11 mouse cellular contexts compared by ENCODE assay signal in the genomic region with DNA sequence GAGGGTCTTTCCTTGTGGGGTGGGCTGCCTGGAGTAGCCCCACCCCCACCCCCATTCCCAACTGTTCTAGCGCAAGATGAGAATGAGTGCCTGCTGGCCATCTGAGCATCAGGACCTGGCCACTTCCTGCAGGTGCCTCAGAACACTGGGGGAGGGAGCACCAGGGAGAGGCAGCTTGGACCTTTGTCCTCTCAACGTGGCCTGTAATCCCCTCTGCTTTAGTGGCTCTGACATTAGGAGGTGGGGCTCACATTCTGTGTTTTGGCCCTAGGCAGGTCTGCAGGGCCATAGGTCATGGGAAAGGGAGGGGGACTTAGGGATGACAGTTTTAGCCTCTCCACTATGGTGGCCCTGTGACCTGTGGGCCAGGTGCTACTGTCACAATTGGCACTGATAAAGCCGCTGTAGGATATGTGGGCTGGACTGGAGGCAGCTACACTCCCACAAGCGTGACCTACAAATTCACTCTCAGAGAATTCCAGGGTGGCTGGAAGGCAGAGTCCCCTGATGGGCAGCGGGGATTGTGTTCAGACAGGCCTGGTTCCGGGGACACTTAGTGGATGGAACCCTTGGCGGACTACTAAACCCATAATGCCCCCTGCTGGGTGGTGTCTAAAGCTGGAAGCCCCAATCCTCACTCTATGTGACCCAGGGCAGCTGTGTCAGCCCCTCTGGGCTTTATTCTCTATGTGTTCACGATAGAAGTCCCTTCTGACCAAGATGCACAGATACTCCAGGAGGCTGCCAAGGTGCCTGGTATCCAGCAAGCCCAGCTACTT. TPM values are rescaled to one million over a fixed set of nuclear protein-coding genes. Genes with fewer than 3 reads are reported as not detected.
A peak's percentile ranks its signal among the peaks of the same experiment; 100 is the strongest.
DNase-seq lines count a peak whose midpoint lies in the region; ATAC-seq and TF ChIP-seq lines count a peak whose summit lies in the region.
"Had no signal": no experiment of that assay in that cellular context is flagged by ENCODE, and none has a peak within 500 bp of the region (broad histone marks: within the 10 kb centered on the region; RNA-seq: fewer than 3 reads in every experiment).

No protein-coding gene starts in this region.

- WGBS in hindbrain, embryonic 11.5 days: 34% methylated on average over 8 of the region's 8 CpGs
- 40% methylated on average over 8 of the region's 8 CpGs for WGBS in hindbrain, embryonic 12.5 days
- 76% methylated on average over 8 of the region's 8 CpGs for WGBS in thymus, adult 2 months
- WGBS in limb, embryonic 10.5 days: 42% methylated on average over 8 of the region's 8 CpGs

- no peak overlapping the region for H3K4me2 ChIP-seq in hindbrain, embryonic 11.5 days (replicated peaks; ENCODE audit: low read depth, low read length)
- no peak overlapping the region for H3K4me2 ChIP-seq in hindbrain, embryonic 12.5 days (replicated peaks)
- H3K4me2 ChIP-seq: forebrain, embryonic 13.5 days; heart, embryonic 15.5 days had no signal

- H3K4me1 ChIP-seq in hindbrain, embryonic 11.5 days (replicated peaks; ENCODE audit: control insufficient read depth, insufficient read depth, low read length): no peaks in the 10 kb centered on the region
- peaks cover 11% of the 10 kb centered on the region for H3K4me1 ChIP-seq in hindbrain, embryonic 12.5 days
- peaks cover 75% of the 10 kb centered on the region for H3K4me1 ChIP-seq in thymus, adult 2 months (replicated peaks; ENCODE audit: control insufficient read depth, insufficient read depth, low read length)
- peaks cover 39% of the 10 kb centered on the region for H3K4me1 ChIP-seq in limb, embryonic 10.5 days
- H3K4me1 ChIP-seq: forebrain, embryonic 13.5 days had no signal

- no peak overlapping the region for H3K27ac ChIP-seq in hindbrain, embryonic 11.5 days (ENCODE audit: low read depth, low read length)
- H3K27ac ChIP-seq in hindbrain, embryonic 12.5 days: no peak overlapping the region
- H3K27ac ChIP-seq in thymus, adult 2 months (ENCODE audit: control insufficient read depth, insufficient read depth, low read length): no peak overlapping the region
- peak overlapping the region; percentile 27; the same call in 1 of the 2 replicates for H3K27ac ChIP-seq in limb, embryonic 10.5 days
- H3K27ac ChIP-seq: forebrain, embryonic 13.5 days; macrophage had no signal

- intact Hi-C loops in left cerebral cortex, postnatal 10 days (cut with DNase I): no loop called here

- no peak overlapping the region for H3K9ac ChIP-seq in hindbrain, embryonic 11.5 days (ENCODE audit: low read depth, low read length)
- no peak overlapping the region for H3K9ac ChIP-seq in hindbrain, embryonic 12.5 days
- H3K9ac ChIP-seq: forebrain, embryonic 13.5 days; heart, embryonic 15.5 days had no signal

- DNase-seq in hindbrain, embryonic 11.5 days (ENCODE audit: low spot score): no peak
- peak; percentile 41 for DNase-seq in thymus, postnatal 4 days
- no peak for DNase-seq in thymus, adult 2 months
- no peak for DNase-seq in limb, embryonic 10.5 days (ENCODE audit: low spot score)
- DNase-seq in left cerebral cortex, postnatal 10 days (ENCODE audit: extremely low spot score in 1 of 2, low spot score in 2 of 2): no peak
- no peak for DNase-seq in right cerebral cortex, postnatal 14 days
- DNase-seq: cerebellum, postnatal 36 days had no signal

- no peak for TF ChIP-seq CTCF in thymus, adult 2 months (IDR thresholded peaks at IDR 0.05; ENCODE audit: borderline replicate concordance, control insufficient read depth, extremely low read depth, insufficient read depth, low read length, poor library complexity)

- H3K4me3 ChIP-seq in hindbrain, embryonic 11.5 days (ENCODE audit: low read depth, low read length): no peak overlapping the region
- H3K4me3 ChIP-seq in hindbrain, embryonic 12.5 days: no peak overlapping the region
- H3K4me3 ChIP-seq in thymus, adult 2 months (ENCODE audit: control insufficient read depth, insufficient read depth, low read length): no peak overlapping the region
- H3K4me3 ChIP-seq in limb, embryonic 10.5 days: no peak overlapping the region
- H3K4me3 ChIP-seq: forebrain, embryonic 13.5 days; heart, embryonic 15.5 days had no signal

- H3K36me3 ChIP-seq in hindbrain, embryonic 11.5 days (ENCODE audit: control insufficient read depth, insufficient read depth, low read length): no peaks in the 10 kb centered on the region
- H3K36me3 ChIP-seq in hindbrain, embryonic 12.5 days: no peaks in the 10 kb centered on the region
- no peaks in the 10 kb centered on the region for H3K36me3 ChIP-seq in thymus, adult 2 months (ENCODE audit: control insufficient read depth, insufficient read depth, low read length)
- no peaks in the 10 kb centered on the region for H3K36me3 ChIP-seq in limb, embryonic 10.5 days
- H3K36me3 ChIP-seq: heart, embryonic 15.5 days had no signal

- no peak for TF ChIP-seq POLR2A in thymus, adult 2 months (IDR thresholded peaks at IDR 0.05; ENCODE audit: control insufficient read depth, extremely low read depth, insufficient read depth, low read length, poor library complexity)

- H3K9me3 ChIP-seq in hindbrain, embryonic 11.5 days (ENCODE audit: control insufficient read depth, low read length): no peaks in the 10 kb centered on the region
- H3K9me3 ChIP-seq in hindbrain, embryonic 12.5 days (replicated peaks): no peaks in the 10 kb centered on the region
- H3K9me3 ChIP-seq in limb, embryonic 10.5 days (replicated peaks): no peaks in the 10 kb centered on the region
- H3K9me3 ChIP-seq: forebrain, embryonic 13.5 days; heart, embryonic 15.5 days had no signal

- H3K27me3 ChIP-seq in hindbrain, embryonic 11.5 days (ENCODE audit: control insufficient read depth, insufficient read depth, low read length): no peaks in the 10 kb centered on the region
- 0 out of 2 replicates have a peak, but pooled peaks cover 2% of the 10 kb centered on the region for H3K27me3 ChIP-seq in hindbrain, embryonic 12.5 days
- H3K27me3 ChIP-seq in thymus, adult 2 months (ENCODE audit: control insufficient read depth, insufficient read depth, low read length): no peaks in the 10 kb centered on the region
- H3K27me3 ChIP-seq in limb, embryonic 10.5 days (ENCODE audit: low read depth, poor library complexity, severe bottlenecking): 0 out of 2 replicates have a peak, but pooled peaks cover 4% of the 10 kb centered on the region
- H3K27me3 ChIP-seq: forebrain, embryonic 13.5 days; heart, embryonic 15.5 days had no signal

- 0 out of 2 replicates have a peak, but pooled peaks have one; percentile 7 for ATAC-seq in hindbrain, embryonic 11.5 days (ENCODE audit: low FRiP score)
- no peak for ATAC-seq in hindbrain, embryonic 12.5 days (ENCODE audit: low FRiP score)
- ATAC-seq: forebrain, embryonic 13.5 days had no signal

RNA-seq across cellular contexts. Expression of a gene that starts 30.5 kb away (rescaled TPM):
- polyA plus RNA-seq in hindbrain, embryonic 11.5 days (2014; fragmentation: Nextera tagmentation; extraction: Ambion mirVana): 57.0 and 63.3 TPM in 2 replicates
- polyA plus RNA-seq in hindbrain, embryonic 12.5 days (2016; fragmentation: Nextera tagmentation; extraction: Ambion mirVana): 38.9 and 44.8 TPM in 2 replicates
- polyA plus RNA-seq in thymus, adult 2 months (2012; rRNA removed): 1,267 and 1,290 TPM in 2 replicates
- polyA plus RNA-seq in limb, embryonic 10.5 days (2016; fragmentation: Nextera tagmentation; extraction: Ambion mirVana): 74.1 and 97.5 TPM in 2 replicates
- 1 to 10 TPM; 2.7 to 2.8 TPM for total RNA-seq in left cerebral cortex, postnatal 10 days (2021)

RNA-seq across cellular contexts. Expression of a gene that starts 50.9 kb away (rescaled TPM):
- polyA plus RNA-seq in hindbrain, embryonic 11.5 days (2014; fragmentation: Nextera tagmentation; extraction: Ambion mirVana): 134 TPM in 2 replicates
- polyA plus RNA-seq in hindbrain, embryonic 12.5 days (2016; fragmentation: Nextera tagmentation; extraction: Ambion mirVana): 111 and 126 TPM in 2 replicates
- 111 and 122 TPM in 2 replicates for polyA plus RNA-seq in thymus, adult 2 months (2012; rRNA removed)
- polyA plus RNA-seq in limb, embryonic 10.5 days (2016; fragmentation: Nextera tagmentation; extraction: Ambion mirVana): 179 and 196 TPM in 2 replicates
- total RNA-seq in left cerebral cortex, postnatal 10 days (2021): 10 to 100 TPM; 66.1 to 77.4 TPM

Comparison
In these comparisons a context has a peak if more than half of its experiments do, and no peak if none do; other contexts are left out.
1. RNA of a gene that starts 30.5 kb away (polyA plus RNA-seq): 1,267 to 1,290 TPM in thymus, adult 2 months; 74.1 to 97.5 TPM in limb, embryonic 10.5 days, 57.0 to 63.3 TPM in hindbrain, embryonic 11.5 days and 38.9 to 44.8 TPM in hindbrain, embryonic 12.5 days; every median in the first group is over 10 times any median in the second.